Mouse (Mus musculus) kidney, postnatal 0 days (tissue): ENCODE results near the gene Prdm8. TPM values are rescaled to one million over a fixed set of nuclear protein-coding genes. Genes with fewer than 3 reads are reported as not detected.

Experiments used
- ATAC-seq: fragments of 200-750 bp; cut with Nextera tagmentation; replicated peaks from 2 replicates; pipeline ENCODE4 v1.8.0; 2017; ENCODE audit warnings: low read depth, moderate number of reproducible peaks, moderate TSS enrichment, moderate library complexity; ENCODE audit not compliant: low FRiP score
- DNase-seq: peaks from one replicate; pipeline ENCODE4 v3.0.0-alpha.2; 2016; ENCODE audit warnings: low spot score
- H3K27ac ChIP-seq: fragments of 300-500 bp; sonication (generic); 2 replicates; pipeline ENCODE4 v1.5.1; 2014; ENCODE audit warnings: mild to moderate bottlenecking
- H3K27me3 ChIP-seq: fragments of 300-500 bp; sonication (generic); 2 replicates; pipeline ENCODE4 v1.6.1; 2014; ENCODE audit warnings: low read length, mixed read lengths; ENCODE audit not compliant: insufficient read depth
- H3K36me3 ChIP-seq: fragments of 300-500 bp; sonication (generic); 2 replicates; pipeline ENCODE4 v1.6.1; 2014; ENCODE audit warnings: low read length, mixed read lengths; ENCODE audit not compliant: insufficient read depth
- H3K4me1 ChIP-seq: fragments of 300-500 bp; sonication (generic); replicated peaks from 2 replicates; pipeline ENCODE4 v1.6.1; 2014; ENCODE audit warnings: antibody characterized with exemption, low read length, mixed read lengths; ENCODE audit not compliant: insufficient read depth
- H3K4me2 ChIP-seq: fragments of 300-500 bp; sonication (generic); 2 replicates; pipeline ENCODE4 v1.6.1; 2014; ENCODE audit warnings: mild to moderate bottlenecking, low read length, moderate library complexity, mixed read lengths
- H3K4me3 ChIP-seq: fragments of 300-500 bp; sonication (generic); replicated peaks from 2 replicates; pipeline ENCODE4 v1.5.1; 2014; ENCODE audit warnings: low read depth, low read length
- H3K9ac ChIP-seq: fragments of 300-500 bp; sonication (generic); 2 replicates; pipeline ENCODE4 v1.6.1; 2014; ENCODE audit warnings: low read depth, low read length
- H3K9me3 ChIP-seq: fragments of 300-500 bp; sonication (generic); replicated peaks from 2 replicates; pipeline ENCODE4 v1.6.1; 2016; ENCODE audit warnings: low read length, inconsistent platforms, mixed read lengths
- CTCF ChIP-seq: IDR thresholded peaks from 2 replicates; pipeline ENCODE4 v1.5.1; 2016; ENCODE audit warnings: antibody characterized with exemption, low read depth, mild to moderate bottlenecking, moderate library complexity
- WGBS: fragments of 180-500 bp; shearing (Covaris S2); extraction: QIAGEN DNeasy Blood & Tissue Kit; methylation state at CpG from one replicate; pipeline ENCODE4 v1.1.7; 2014; 5-methylcytosine and 5-hydroxymethylcytosine counted together
- polyA plus RNA-seq: library from polyadenylated mRNA; unstranded; fragments of >200 nt; fragmentation: Nextera tagmentation; extraction: Ambion mirVana; gene quantifications from 2 replicates; pipeline ENCODE4 v1.2.1, GENCODE M21; 2015

Prdm8 gene
- polyA plus RNA-seq, 1 experiment from 2014 or later, result 0.04 TPM

DNA sequence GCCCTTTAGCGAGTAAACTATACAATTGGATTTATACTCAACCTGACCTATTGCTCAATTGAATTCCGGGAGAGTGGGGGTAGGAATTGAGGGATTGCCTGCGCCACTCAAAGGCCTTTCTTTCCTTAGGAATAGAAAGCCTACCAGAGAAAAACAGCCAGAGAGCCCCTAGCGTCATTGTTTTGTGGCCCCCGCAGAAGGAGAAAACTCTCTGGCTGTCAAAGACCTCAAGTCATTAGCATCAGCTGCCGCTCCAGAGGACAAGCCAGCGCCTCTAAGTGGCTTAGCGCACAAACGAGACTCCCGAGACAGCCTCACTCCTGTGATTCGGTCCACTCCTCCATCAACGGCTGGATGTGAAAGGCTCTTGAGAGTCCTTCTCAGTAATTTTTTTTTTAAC is 12.6 kb downstream of the Prdm8 start:
- WGBS, result 3% methylated on average over 12 of the region's 12 CpGs
- no peaks in the 10 kb centered on the region for H3K36me3 ChIP-seq
- no peak overlapping the region for H3K4me2 ChIP-seq
- no peak for TF ChIP-seq CTCF
- no peak for DNase-seq
- H3K27ac ChIP-seq, result no peak overlapping the region
- no peak for ATAC-seq
- H3K9ac ChIP-seq, result no peak overlapping the region
- no peaks in the 10 kb centered on the region for H3K9me3 ChIP-seq
- no peak overlapping the region for H3K4me3 ChIP-seq
- peaks cover 68% of the 10 kb centered on the region for H3K27me3 ChIP-seq
- H3K4me1 ChIP-seq, result peaks cover 3% of the 10 kb centered on the region; the same call in 1 of the 2 replicates

DNA sequence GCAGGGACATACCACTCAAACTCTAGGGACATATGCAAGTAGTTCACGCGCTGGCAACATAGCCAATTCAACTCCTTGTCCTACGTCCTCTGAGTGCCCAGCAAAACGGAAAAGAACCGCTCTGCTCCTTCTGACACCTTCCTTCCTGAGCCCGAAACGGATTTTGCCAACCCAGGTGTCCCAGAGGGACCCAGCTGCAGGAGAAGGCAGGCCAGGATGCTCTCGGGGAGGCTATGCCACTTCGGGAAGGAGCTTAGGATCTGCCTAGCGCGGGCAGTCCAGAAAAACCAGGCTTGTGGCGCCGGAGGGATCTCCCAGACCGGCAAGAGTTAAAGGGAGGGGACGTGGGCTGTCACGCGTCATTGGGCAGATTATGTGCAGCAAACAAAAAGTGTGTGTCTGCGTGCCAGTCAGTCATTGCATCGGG is 13.5 kb downstream of the Prdm8 start:
- WGBS, result under 1% methylated on average over 19 of the region's 19 CpGs

DNA sequence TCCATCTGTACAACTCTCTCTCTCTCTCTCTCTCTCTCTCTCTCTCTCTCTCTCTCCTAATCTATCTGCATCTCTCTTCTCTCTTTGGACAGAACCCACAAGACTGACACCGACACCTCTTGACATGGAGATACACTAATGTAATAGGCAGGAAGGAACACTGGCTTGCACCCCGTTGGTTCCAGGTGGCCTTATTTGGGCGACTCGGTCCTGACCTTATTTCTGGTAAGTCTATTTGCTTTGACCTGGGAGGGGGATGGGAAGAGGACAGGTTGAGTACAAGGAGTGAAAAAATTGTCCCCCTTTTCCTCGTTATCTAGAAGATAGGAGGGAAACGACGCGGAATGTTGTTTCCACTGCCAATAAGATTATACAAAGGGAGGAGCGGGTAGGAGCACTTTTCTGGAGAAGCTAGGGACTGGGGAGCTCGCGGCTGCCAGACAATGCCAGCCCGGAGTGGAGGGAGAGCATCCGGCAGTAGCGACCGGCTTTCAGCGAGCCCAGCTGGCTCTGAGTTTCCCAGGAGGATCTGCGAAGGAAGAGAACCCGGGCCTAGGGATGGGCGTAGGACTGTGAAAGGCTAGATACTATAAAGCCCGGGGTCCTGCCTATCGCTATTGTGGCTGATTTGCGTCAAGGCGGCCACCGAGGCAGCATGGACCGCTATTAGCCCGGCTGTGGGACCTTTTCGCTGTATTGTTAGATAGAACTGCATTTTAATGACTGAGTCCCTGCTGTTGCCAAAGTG is 14.1 kb downstream of the Prdm8 start:
- no peak for DNase-seq
- 1% methylated on average over 27 of the region's 27 CpGs for WGBS
- H3K36me3 ChIP-seq, result no peaks in the 10 kb centered on the region
- H3K27me3 ChIP-seq, result peaks cover 83% of the 10 kb centered on the region
- no peak overlapping the region for H3K27ac ChIP-seq
- 0 out of 2 replicates have a peak overlapping the region, but pooled peaks have one; percentile 17 for H3K4me3 ChIP-seq
- no peak for TF ChIP-seq CTCF
- no peaks in the 10 kb centered on the region for H3K9me3 ChIP-seq
- H3K9ac ChIP-seq, result no peak overlapping the region
- no peak for ATAC-seq
- peaks cover 3% of the 10 kb centered on the region; the same call in 1 of the 2 replicates for H3K4me1 ChIP-seq
- 0 out of 2 replicates have a peak overlapping the region, but pooled peaks have one; percentile 15 for H3K4me2 ChIP-seq

More for the DNA sequence above, 13.5 kb downstream of the Prdm8 start:
- Histone ChIP-seq H3K27ac (no peak overlapping the region), H3K36me3 (no peaks in the 10 kb centered on the region), H3K9me3 (no peaks in the 10 kb centered on the region), H3K4me3 (peak overlapping the region; percentile 17; the same call in 1 of the 2 replicates), H3K27me3 (peaks cover 77% of the 10 kb centered on the region), H3K9ac (no peak overlapping the region), H3K4me2 (peak overlapping the region; percentile 15; the same call in 1 of the 2 replicates), H3K4me1 (peaks cover 3% of the 10 kb centered on the region; the same call in 1 of the 2 replicates)
- DNase-seq (no peak), ATAC-seq (no peak)
- no peak for TF ChIP-seq CTCF

DNA sequence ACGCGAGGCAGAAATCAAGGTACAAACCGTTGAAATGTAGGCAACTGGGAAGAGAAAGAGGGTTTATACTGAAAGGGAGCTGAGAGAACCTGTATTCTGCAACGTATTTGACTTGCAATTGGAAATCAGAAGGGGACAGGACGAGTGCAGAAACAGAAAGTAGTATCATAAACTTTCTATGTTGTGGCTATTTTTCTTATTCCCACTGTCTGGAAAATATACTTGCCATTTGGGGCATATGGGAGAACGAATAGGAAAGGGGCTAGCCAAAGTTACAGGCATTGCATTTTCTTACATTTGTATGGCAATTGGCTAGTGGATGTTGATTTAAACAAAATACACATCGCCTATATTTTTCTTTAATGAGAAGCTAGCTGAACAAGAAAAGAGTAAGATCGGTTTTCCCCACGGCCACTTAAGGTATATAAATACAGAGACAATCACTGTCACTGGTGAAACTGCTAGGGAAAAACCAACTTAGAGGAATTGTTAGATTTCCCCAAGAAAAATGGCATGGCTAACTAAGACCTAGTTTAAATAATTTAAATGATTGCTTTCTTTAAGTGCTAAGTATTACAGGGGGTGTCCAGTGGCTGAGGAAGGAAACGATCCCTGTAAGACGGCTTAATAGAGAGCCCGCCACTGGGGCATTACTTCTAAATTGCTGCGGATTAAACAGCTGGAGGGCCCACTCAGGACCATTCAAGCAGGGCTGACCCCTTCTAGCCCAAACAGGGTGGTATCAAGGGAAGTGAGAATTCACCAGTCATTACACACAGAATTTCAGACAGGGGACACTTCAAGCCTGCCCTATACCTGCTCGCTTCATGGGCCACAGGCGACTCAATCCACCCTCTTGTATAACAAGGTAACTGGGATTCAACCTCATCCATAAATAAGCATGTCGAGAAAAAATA is 14.9 kb downstream of the Prdm8 start:
- Histone ChIP-seq H3K27ac (no peak overlapping the region), H3K9me3 (no peaks in the 10 kb centered on the region), H3K36me3 (no peaks in the 10 kb centered on the region), H3K27me3 (peaks cover 89% of the 10 kb centered on the region), H3K4me2 (no peak overlapping the region), H3K4me3 (no peak overlapping the region), H3K9ac (no peak overlapping the region), H3K4me1 (peaks cover 3% of the 10 kb centered on the region; the same call in 1 of the 2 replicates)
- no peak for TF ChIP-seq CTCF
- DNase-seq, result no peak
- no peak for ATAC-seq
- WGBS, result 4% methylated on average over 16 of the region's 16 CpGs

- H3K9ac ChIP-seq, result no peak overlapping the region
- peaks cover 3% of the 10 kb centered on the region; the same call in 1 of the 2 replicates for H3K4me1 ChIP-seq
- no peak overlapping the region for H3K27ac ChIP-seq
- peaks cover 93% of the 10 kb centered on the region for H3K27me3 ChIP-seq
- H3K4me3 ChIP-seq, result no peak overlapping the region
- H3K36me3 ChIP-seq, result no peaks in the 10 kb centered on the region
- no peak for ATAC-seq
- WGBS, result 6% methylated on average over 5 of the region's 5 CpGs
- DNase-seq, result no peak
- H3K4me2 ChIP-seq, result no peak overlapping the region
- TF ChIP-seq CTCF, result no peak
- H3K9me3 ChIP-seq, result no peaks in the 10 kb centered on the region
Measured at GRCm38 (mm10) chr5:98182603-98182920, 15.6 kb downstream of the Prdm8 start.

DNA sequence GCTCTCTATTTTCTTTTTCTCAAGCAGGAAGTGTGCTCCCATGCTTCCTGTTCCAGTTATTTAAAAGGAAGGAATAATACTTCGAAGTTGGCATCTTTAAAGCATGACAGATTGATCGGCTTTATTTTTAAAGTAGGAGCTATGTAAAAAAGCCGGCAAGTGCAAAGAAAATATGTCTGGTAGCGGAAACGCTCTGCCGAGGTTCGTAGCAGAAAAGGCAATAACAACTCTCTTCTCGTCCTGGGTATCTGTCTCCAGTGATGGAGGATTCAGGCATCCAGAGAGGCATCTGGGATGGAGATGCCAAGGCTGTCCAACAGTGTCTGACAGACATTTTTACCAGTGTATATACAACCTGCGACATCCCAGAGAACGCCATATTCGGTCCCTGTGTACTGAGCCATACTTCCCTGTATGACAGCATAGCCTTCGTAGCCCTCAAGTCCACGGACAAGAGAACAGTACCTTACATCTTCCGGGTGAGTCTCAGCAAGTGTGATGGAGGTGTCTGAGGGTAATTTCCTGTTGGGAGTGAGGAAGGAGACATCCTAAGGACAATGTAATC is 16.1 kb downstream of the Prdm8 start:
- H3K9me3 ChIP-seq, result no peaks in the 10 kb centered on the region
- H3K4me3 ChIP-seq, result 0 out of 2 replicates have a peak overlapping the region, but pooled peaks have one; percentile 0
- H3K9ac ChIP-seq, result no peak overlapping the region
- no peak for DNase-seq
- H3K4me2 ChIP-seq, result no peak overlapping the region
- H3K27me3 ChIP-seq, result peaks cover 94% of the 10 kb centered on the region
- WGBS, result under 1% methylated on average over 14 of the region's 14 CpGs
- ATAC-seq, result no peak
- no peak overlapping the region for H3K27ac ChIP-seq
- no peaks in the 10 kb centered on the region for H3K36me3 ChIP-seq
- peaks cover 3% of the 10 kb centered on the region; the same call in 1 of the 2 replicates for H3K4me1 ChIP-seq
- TF ChIP-seq CTCF, result no peak
